Mouse (Mus musculus) hematopoietic stem cell, adult 5-6 weeks (primary cell): ENCODE measurements around the gene Dnaaf1. TPM values are rescaled to one million over a fixed set of nuclear protein-coding genes. Genes with fewer than 3 reads are reported as not detected.

Experiments used
- ATAC-seq, 2 experiments: fragments of 125-278 bp in 1 of 2; replicated peaks in 1 of 2; 2 replicates each; pipeline ENCODE4 v1.8.0; 2016 to 2017; ENCODE audit warnings: inconsistent platforms in 2 of 2, mild to moderate bottlenecking in 2 of 2, moderate number of reproducible peaks in 2 of 2, low read depth in 1 of 2, moderate TSS enrichment in 1 of 2; ENCODE audit not compliant: low FRiP score in 2 of 2, poor library complexity in 2 of 2, severe bottlenecking in 2 of 2, insufficient read depth in 1 of 2, low TSS enrichment in 1 of 2
- total RNA-seq: library from RNA; stranded (forward); fragments of 172-1452, 232-1000 nt; gene quantifications from 2 replicates; pipeline ENCODE4 v1.2.3, GENCODE M21; 2017

The Dnaaf1 gene
- total RNA-seq, 1 experiment from 2014 or later: not detected

- ATAC-seq: no peak
These were observed 8.7 kb upstream of the Dnaaf1 start for GRCm38 (mm10) chr8:119566367-119566766.

DNA sequence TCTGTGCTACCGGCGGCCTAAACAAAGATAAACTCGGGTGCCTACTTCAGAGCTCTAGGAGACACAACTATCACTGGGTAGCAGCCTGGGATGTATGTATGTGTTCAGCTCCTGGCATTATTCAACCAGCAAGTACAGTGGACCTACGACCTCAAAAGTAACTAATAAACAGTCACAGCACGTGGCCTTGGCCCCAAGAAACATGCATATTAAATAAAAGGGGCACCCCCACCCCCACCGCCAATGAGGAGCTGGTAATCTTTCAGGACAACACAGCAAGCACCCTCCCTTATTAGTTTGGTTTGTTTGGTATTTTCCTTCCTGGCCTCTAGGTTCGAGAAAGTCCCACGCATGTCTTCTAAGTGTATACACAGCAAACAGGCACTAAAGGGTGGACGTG, 6.8 kb upstream of the Dnaaf1 start:
- ATAC-seq: no peak

- ATAC-seq: no peak
These were observed 6.1 kb upstream of the Dnaaf1 start for GRCm38 (mm10) chr8:119568951-119569350.

GRCm38 (mm10) chr8:119569881-119570280, 5.2 kb upstream of the Dnaaf1 start:
- ATAC-seq: no peak

GRCm38 (mm10) chr8:119571135-119571534, 3.9 kb upstream of the Dnaaf1 start:
- no peak for ATAC-seq

DNA sequence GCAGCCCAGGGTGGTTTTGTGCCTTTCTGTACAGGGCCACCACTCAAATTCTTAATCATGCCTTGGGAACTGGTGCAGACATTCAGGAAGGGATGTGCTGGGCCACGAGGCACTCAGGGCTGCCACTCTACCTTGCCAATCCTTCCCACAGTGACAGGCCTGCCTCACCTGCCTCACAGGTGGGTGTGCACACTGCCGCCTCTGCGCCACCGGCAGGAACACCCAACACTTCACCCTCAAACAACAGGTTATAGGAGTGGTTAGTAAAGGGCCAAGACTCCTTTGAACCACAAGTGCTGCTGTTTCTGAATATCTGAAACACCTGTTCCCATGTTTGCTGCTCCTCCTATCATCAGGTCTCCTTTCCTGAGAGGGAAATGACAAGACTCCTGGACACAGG, 2.6 kb upstream of the Dnaaf1 start:
- ATAC-seq: no peak

DNA sequence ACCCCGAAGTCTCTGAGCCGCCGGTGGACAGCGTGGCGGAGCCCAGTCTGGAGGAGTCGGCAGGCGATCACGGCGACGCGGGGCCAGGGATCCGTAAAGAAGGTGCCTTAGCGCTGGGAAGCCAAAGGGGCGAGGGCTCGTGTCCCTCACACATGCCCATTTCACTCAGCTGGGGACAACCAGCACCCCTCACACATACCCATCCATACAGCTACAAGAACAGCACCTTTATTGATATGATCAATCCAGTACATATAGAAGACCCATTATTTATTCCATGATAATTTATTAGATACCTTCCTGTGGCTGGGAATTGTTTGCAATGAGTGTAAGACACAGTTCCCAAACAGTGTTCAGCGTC, 311 bp downstream of the Dnaaf1 start:
- peak in 1 of 2 experiments; percentile 1; a peak in 1 of 4 replicates for ATAC-seq

- no peak for ATAC-seq
These were observed 4.1 kb downstream of the Dnaaf1 start for GRCm38 (mm10) chr8:119579096-119579495.

DNA sequence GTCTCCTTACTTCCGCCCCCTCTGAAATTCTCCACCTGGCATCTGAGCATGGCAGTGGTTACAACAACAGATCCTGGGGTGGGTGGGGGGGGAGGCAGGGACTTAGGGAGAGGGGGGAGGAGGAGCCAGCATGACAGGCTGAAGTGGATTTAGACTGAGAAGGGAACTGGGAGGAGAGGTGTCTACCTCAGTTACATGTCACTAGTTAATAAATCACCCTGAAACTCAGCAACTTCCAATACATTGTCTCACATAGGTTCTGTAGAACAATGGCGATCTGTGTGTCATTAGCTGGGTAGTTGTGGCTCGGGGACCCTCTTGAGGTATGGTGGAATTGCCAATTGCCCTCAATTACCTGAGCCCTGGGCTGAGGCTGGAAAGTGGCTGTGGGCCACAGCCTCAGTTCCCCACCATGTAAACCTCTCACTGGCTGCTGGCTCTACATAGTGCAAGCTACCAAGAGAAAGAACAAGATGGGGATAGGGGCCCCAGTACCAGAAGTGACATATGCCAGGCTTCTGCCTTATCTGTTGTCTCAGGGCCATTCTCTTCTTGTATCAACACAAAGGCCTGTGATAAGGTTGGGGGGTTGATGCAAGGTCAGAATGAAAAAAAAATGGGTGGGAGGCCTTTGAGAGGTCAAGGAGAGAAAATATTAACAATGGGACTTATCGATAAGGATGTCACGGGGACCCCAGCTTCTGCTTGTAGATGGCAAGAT, 5.6 kb downstream of the Dnaaf1 start:
- ATAC-seq: no peak

- ATAC-seq: peak; percentile 67 to 77
These were observed 10.9 kb downstream of the Dnaaf1 start for GRCm38 (mm10) chr8:119585901-119586300.

DNA sequence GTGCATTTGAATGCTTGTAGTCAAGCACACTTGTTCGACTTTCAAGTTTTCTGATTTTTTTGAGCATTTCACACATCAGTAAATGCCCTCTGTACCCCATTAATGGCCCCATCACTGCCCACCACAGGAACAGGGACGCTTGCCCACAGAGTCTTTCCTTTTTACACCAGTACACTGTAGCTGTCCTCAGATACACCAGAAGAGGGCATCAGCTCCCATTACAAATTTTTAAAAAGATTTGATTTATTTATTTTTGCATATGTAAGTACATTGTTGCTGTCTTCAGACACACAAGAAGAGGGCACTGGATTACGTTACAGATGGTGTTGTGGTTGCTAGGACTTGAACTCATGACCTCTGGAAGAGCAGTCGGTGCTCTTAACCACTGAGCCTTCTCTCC, 13.3 kb downstream of the Dnaaf1 start:
- ATAC-seq: no peak

GRCm38 (mm10) chr8:119588844-119589243, 13.8 kb downstream of the Dnaaf1 start:
- no peak for ATAC-seq

GRCm38 (mm10) chr8:119590348-119590747, 15.3 kb downstream of the Dnaaf1 start:
- ATAC-seq: no peak

DNA sequence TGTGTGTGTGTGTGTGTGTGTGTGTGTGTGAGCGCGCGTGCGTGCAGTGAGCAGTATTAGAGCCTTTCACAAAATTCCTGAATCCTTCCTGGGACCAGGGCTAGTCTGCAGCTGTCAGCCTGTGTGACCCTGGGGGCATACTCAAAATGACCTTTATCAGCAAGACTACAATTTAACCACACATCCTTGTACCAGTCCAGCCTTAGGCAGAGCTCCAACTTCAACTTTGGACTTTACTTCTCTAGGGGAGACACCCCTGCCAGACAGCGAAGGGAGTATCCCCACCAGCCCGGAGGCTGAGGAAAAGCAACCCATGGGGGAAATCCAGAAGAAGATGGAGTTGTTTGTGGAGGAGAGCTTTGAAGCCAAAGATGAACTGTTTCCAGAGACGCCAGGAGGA, 16.4 kb downstream of the Dnaaf1 start:
- ATAC-seq: no peak

GRCm38 (mm10) chr8:119603771-119604170, 28.7 kb downstream of the Dnaaf1 start:
- ATAC-seq: no peak

- ATAC-seq: peak; percentile 23 to 42; a peak in 3 of 4 replicates
These were observed 29.4 kb downstream of the Dnaaf1 start for GRCm38 (mm10) chr8:119604398-119604803.

- peak; percentile 97 to 99 for ATAC-seq
These were observed 30.0 kb downstream of the Dnaaf1 start, which contains the start of gene Taf1c for GRCm38 (mm10) chr8:119604996-119605395. Taf1c (minus strand) TSS chr8:119605222.

- ATAC-seq: no peak
These were observed 31.2 kb downstream of the Dnaaf1 start for GRCm38 (mm10) chr8:119606224-119606623.

GRCm38 (mm10) chr8:119612471-119612870, 37.4 kb downstream of the Dnaaf1 start, which contains the start of gene Adad2:
Adad2 (plus strand) TSS chr8:119612747.
- no peak for ATAC-seq
